Mouse (Mus musculus): ENCODE data around the gene Gm13889. TPM values are rescaled to one million over a fixed set of nuclear protein-coding genes. Genes with fewer than 3 reads are reported as not detected.

Gene Gm13889
- polyA plus RNA-seq, 1 experiment from 2014 or later = 24.5 TPM

Other genes with a start within 250 kb of the Gm13889 start
- 109 and 110 TPM in 2 replicates for gene Ext2, start 134.6 kb downstream of the Gm13889 start, polyA plus RNA-seq (2014; fragmentation: Nextera tagmentation; extraction: Ambion mirVana)
- 8.8 and 11.2 TPM in 2 replicates for gene Accs, start 107.3 kb downstream of the Gm13889 start, polyA plus RNA-seq (2014; fragmentation: Nextera tagmentation; extraction: Ambion mirVana)
- gene Accsl, start 88.0 kb downstream of the Gm13889 start, polyA plus RNA-seq (2014; fragmentation: Nextera tagmentation; extraction: Ambion mirVana) = 0.08 TPM in 1 of 2 replicates, not detected in the other
- not detected in 2 replicates for gene Gm27027, start 39.2 kb upstream of the Gm13889 start, polyA plus RNA-seq (2014; fragmentation: Nextera tagmentation; extraction: Ambion mirVana)
- 64.3 and 70.5 TPM in 2 replicates for gene Alkbh3, start 53.6 kb upstream of the Gm13889 start, polyA plus RNA-seq (2014; fragmentation: Nextera tagmentation; extraction: Ambion mirVana)
- gene Hsd17b12, start 200.8 kb upstream of the Gm13889 start, polyA plus RNA-seq (2014; fragmentation: Nextera tagmentation; extraction: Ambion mirVana) = 136 and 141 TPM in 2 replicates

All from intestine, embryonic 14.5 days (tissue).